Mouse (Mus musculus) liver, embryonic 11.5 days (tissue): ENCODE data around the gene A930004D18Rik. TPM values are rescaled to one million over a fixed set of nuclear protein-coding genes. Genes with fewer than 3 reads are reported as not detected.

Experiments used
- ATAC-seq: fragments of 200-750 bp; cut with Nextera tagmentation; replicated peaks from 2 replicates; pipeline ENCODE4 v1.8.0; 2017; ENCODE audit warnings: moderate number of reproducible peaks, mild to moderate bottlenecking, moderate TSS enrichment, moderate library complexity; ENCODE audit not compliant: low FRiP score
- DNase-seq: peaks from one replicate; pipeline ENCODE4 v3.0.0-alpha.2; 2017; ENCODE audit warnings: low spot score
- H3K27ac ChIP-seq: fragments of 300-500 bp; sonication (generic); 2 replicates; pipeline ENCODE4 v1.5.1; 2014; ENCODE audit warnings: mild to moderate bottlenecking, low read depth, low read length, control low read depth
- H3K27me3 ChIP-seq: fragments of 300-500 bp; sonication (generic); replicated peaks from 2 replicates; pipeline ENCODE4 v1.6.1; 2014; ENCODE audit warnings: low read length, mixed read lengths; ENCODE audit not compliant: control insufficient read depth, insufficient read depth
- H3K36me3 ChIP-seq: fragments of 300-500 bp; sonication (generic); 2 replicates; pipeline ENCODE4 v1.6.1; 2014; ENCODE audit warnings: mild to moderate bottlenecking, low read length, moderate library complexity, mixed read lengths; ENCODE audit not compliant: control insufficient read depth, insufficient read depth
- H3K4me1 ChIP-seq: fragments of 300-500 bp; sonication (generic); replicated peaks from 2 replicates; pipeline ENCODE4 v1.6.1; 2014; ENCODE audit warnings: low read length, mixed read lengths; ENCODE audit not compliant: control insufficient read depth, insufficient read depth
- H3K4me2 ChIP-seq: fragments of 300-500 bp; sonication (generic); 2 replicates; pipeline ENCODE4 v1.6.1; 2014; ENCODE audit warnings: mild to moderate bottlenecking, control low read depth, moderate library complexity
- H3K4me3 ChIP-seq: fragments of 300-500 bp; sonication (generic); 2 replicates; pipeline ENCODE4 v1.5.1; 2014; ENCODE audit warnings: low read depth, low read length, control low read depth
- H3K9ac ChIP-seq: fragments of 300-500 bp; sonication (generic); 2 replicates; pipeline ENCODE4 v1.6.1; 2014; ENCODE audit warnings: low read depth, low read length, control low read depth
- H3K9me3 ChIP-seq: fragments of 300-500 bp; sonication (generic); 2 replicates; pipeline ENCODE4 v1.6.1; 2016; ENCODE audit warnings: low read length, inconsistent platforms, mixed read lengths; ENCODE audit not compliant: control insufficient read depth
- WGBS: fragments of 180-500 bp; shearing (Covaris S2); extraction: QIAGEN DNeasy Blood & Tissue Kit; methylation state at CpG from one replicate; pipeline ENCODE4 v1.1.7; 2014; 5-methylcytosine and 5-hydroxymethylcytosine counted together
- polyA plus RNA-seq: library from polyadenylated mRNA; unstranded; fragments of >200 nt; fragmentation: Nextera tagmentation; extraction: Ambion mirVana; gene quantifications from 2 replicates; pipeline ENCODE4 v1.2.1, GENCODE M21; 2014

A930004D18Rik gene
- polyA plus RNA-seq, 1 experiment from 2014 or later, result 3.9 TPM

DNA sequence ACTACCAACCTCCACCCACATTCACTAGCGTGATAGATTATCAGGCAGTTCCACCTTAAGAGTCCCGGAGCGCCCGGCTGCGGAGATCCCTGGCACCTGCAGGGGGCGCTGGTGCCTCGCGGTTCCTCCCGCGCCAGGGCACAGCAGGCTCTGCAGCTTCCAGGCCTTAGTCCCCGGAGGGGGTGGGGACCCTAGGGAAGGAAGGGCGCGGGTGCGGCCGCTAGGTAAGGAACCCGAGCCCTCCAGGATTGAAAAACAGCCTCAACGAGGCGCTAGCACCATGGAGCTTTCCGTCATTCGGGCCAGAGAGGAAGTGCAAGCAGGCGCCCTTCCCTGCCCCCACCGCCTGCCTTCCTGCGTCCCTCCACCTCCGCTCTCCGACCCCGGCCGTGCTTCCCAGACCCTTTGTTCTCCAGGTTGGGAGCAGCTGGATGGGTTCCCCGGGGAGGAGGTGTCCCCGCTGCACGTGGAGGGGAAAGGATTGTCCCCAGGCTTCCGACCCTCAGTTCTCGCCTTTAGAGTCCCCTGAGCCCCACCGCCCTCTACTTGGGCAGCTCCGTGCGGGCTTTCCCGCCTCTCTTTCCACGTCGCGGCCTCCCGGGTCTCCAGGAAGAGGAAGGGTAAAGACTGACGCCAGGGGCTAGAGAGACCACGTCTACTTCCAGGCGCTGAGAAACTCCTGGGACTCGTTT is 9.9 kb downstream of the A930004D18Rik start:
- H3K27me3 ChIP-seq, result peaks cover 29% of the 10 kb centered on the region
- peak overlapping the region; percentile 95 for H3K27ac ChIP-seq
- peak; percentile 84 for ATAC-seq
- H3K9me3 ChIP-seq, result no peaks in the 10 kb centered on the region
- peak overlapping the region; percentile 94 for H3K4me2 ChIP-seq
- under 1% methylated on average over 44 of the region's 44 CpGs for WGBS
- peaks cover 17% of the 10 kb centered on the region for H3K4me1 ChIP-seq
- H3K4me3 ChIP-seq, result peak overlapping the region; percentile 68
- H3K9ac ChIP-seq, result peak overlapping the region; percentile 82
- no peaks in the 10 kb centered on the region for H3K36me3 ChIP-seq
- peak; percentile 94 for DNase-seq

DNA sequence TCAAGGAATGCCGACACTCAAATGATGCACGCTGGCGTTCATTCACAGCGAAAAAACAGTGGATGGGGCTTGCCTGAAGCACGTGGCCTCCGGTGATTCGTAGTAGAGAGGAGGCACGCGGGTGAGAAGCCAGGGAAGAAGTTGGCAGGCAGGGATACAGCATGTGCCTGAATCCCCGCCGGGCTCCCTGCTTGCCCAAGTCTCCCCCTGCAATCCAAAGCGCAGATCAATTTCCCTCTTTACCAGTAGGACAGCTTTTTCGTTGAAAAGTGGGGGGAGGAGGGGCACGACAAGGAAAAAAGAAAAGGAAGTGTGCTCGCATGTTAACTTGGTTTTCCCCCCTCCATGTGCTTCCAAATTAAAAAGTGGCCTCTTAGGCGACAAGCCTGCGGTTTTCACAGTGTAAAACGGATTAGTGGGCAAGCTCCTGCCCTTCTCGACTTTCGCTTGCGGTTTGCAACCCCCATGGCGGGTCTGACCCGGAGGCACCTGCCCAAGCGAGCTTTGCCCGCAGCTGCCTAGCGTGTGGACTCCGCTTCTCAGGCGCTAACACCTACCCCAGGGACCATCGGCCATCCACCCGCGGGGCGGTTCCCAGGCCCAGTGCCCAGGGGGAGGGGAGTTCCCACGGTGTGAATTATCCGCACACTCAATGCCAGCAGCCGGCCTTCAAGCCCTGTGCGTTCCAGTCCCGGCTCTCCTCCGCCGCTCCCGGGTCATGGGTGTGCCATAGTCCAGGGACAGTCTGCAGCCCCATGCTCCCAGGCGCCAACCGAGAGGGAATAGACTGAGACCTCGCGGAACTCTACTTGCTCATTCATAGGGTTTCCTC is 11.2 kb downstream of the A930004D18Rik start:
- H3K27ac ChIP-seq, result no peak overlapping the region
- no peaks in the 10 kb centered on the region for H3K9me3 ChIP-seq
- ATAC-seq (peak; percentile 24; the same call in 1 of the 2 replicates), DNase-seq (peak; percentile 79)
- peaks cover 6% of the 10 kb centered on the region for H3K4me1 ChIP-seq
- H3K4me2 ChIP-seq, result peak overlapping the region; percentile 94
- H3K9ac ChIP-seq, result peak overlapping the region; percentile 66
- under 1% methylated on average over 44 of the region's 44 CpGs for WGBS
- peak overlapping the region; percentile 68 for H3K4me3 ChIP-seq
- no peaks in the 10 kb centered on the region for H3K36me3 ChIP-seq
- H3K27me3 ChIP-seq, result peaks cover 18% of the 10 kb centered on the region

DNA sequence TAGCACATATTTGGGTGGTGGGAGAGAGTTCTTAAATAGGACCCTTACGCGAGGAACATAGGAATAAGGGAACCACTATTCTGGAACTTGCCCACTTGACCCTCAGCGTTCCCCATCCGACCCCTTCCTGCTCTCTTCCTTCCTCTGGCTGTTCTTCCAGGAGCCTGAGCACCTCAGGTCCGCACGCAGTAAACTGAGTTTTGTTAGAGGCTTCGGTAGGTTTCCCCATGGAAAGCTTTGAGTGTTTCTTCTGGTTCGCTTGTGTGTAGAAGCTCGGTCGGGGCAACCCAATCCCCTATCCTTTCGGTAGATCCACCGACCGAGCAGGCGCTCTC is 11.8 kb downstream of the A930004D18Rik start:
- no peak overlapping the region for H3K27ac ChIP-seq
- 3% methylated on average over 14 of the region's 14 CpGs for WGBS
- no peaks in the 10 kb centered on the region for H3K9me3 ChIP-seq
- peak overlapping the region; percentile 68 for H3K4me3 ChIP-seq
- no peaks in the 10 kb centered on the region for H3K36me3 ChIP-seq
- peaks cover 14% of the 10 kb centered on the region for H3K27me3 ChIP-seq
- ATAC-seq (no peak), DNase-seq (no peak)
- H3K4me2 ChIP-seq, result peak overlapping the region; percentile 94
- peaks cover 4% of the 10 kb centered on the region for H3K4me1 ChIP-seq
- peak overlapping the region; percentile 66 for H3K9ac ChIP-seq

DNA sequence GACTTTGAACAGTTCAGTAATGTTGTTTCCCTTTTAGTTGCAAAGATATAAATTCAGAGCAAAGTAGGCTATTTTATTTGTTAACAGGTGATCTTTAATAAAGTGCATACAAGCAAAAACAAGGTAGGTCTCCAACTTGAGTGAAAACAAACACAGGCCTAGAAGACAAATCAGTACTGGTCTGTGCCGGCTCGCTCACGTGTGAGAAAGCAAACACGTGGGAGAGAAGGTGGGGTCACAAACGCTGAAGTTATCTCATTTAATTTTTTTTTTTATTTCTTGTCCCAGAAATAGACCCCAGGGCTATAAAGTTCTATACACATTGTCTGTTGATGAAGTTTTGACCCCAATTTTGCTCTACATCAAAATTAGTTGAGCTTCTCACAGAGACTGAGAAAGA is 12.4 kb downstream of the A930004D18Rik start:
- WGBS, result 53% methylated on average over 5 of the region's 5 CpGs
- H3K4me3 ChIP-seq, result no peak overlapping the region
- ATAC-seq, result no peak
- peak overlapping the region; percentile 94 for H3K4me2 ChIP-seq
- H3K4me1 ChIP-seq, result peaks cover 4% of the 10 kb centered on the region
- H3K27me3 ChIP-seq, result peaks cover 10% of the 10 kb centered on the region
- no peak for DNase-seq
- H3K27ac ChIP-seq, result no peak overlapping the region
- no peaks in the 10 kb centered on the region for H3K36me3 ChIP-seq
- H3K9ac ChIP-seq, result no peak overlapping the region
- H3K9me3 ChIP-seq, result no peaks in the 10 kb centered on the region

- Histone ChIP-seq H3K4me3 (no peak overlapping the region), H3K9me3 (no peaks in the 10 kb centered on the region), H3K27ac (no peak overlapping the region), H3K36me3 (no peaks in the 10 kb centered on the region), H3K27me3 (no peaks in the 10 kb centered on the region), H3K4me1 (peaks cover 4% of the 10 kb centered on the region; the same call in 1 of the 2 replicates), H3K4me2 (no peak overlapping the region), H3K9ac (no peak overlapping the region)
- DNase-seq (no peak), ATAC-seq (no peak)
- WGBS, result 66% methylated on average over 1 of the region's 1 CpGs
Measured at GRCm38 (mm10) chr2:18022886-18023285, 14.7 kb downstream of the A930004D18Rik start.

DNA sequence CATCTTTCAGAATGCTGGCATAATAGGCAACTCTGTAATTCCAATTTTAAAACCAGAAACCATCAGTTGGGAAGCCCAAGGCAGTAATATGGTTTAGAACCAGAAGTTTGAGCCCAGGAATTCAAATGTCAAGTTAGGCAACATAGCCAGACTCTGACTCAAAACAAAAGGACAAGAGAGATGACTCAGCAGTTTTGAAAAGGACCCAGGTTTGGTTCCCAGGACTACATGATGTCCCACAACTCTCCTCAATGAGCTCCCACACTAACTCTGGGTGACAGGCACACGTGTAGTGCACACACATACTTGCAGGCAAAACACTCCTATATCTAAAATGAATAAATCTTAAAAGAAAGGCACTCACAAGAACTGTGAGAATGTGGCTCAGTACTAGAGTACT is 18.4 kb downstream of the A930004D18Rik start:
- no peak for ATAC-seq
- no peak overlapping the region for H3K27ac ChIP-seq
- WGBS, result 66% methylated on average over 1 of the region's 1 CpGs

GRCm38 (mm10) chr2:18017321-18017720 is 20.2 kb downstream of the A930004D18Rik start:
- Histone ChIP-seq H3K4me3 (no peak overlapping the region), H3K4me2 (no peak overlapping the region), H3K36me3 (no peaks in the 10 kb centered on the region), H3K4me1 (no peaks in the 10 kb centered on the region), H3K27ac (no peak overlapping the region), H3K9ac (no peak overlapping the region), H3K9me3 (no peaks in the 10 kb centered on the region), H3K27me3 (no peaks in the 10 kb centered on the region)
- WGBS, result 90% methylated on average over 6 of the region's 6 CpGs
- ATAC-seq (no peak), DNase-seq (no peak)

More for the DNA sequence above, 18.4 kb downstream of the A930004D18Rik start:
- H3K4me2 ChIP-seq, result no peak overlapping the region
- H3K4me1 ChIP-seq, result no peaks in the 10 kb centered on the region
- no peak for DNase-seq
- H3K9me3 ChIP-seq, result no peaks in the 10 kb centered on the region
- no peak overlapping the region for H3K4me3 ChIP-seq
- H3K36me3 ChIP-seq, result no peaks in the 10 kb centered on the region
- no peaks in the 10 kb centered on the region for H3K27me3 ChIP-seq
- no peak overlapping the region for H3K9ac ChIP-seq

- H3K9me3 ChIP-seq, result no peaks in the 10 kb centered on the region
- no peak for DNase-seq
- H3K27me3 ChIP-seq, result no peaks in the 10 kb centered on the region
- no peak overlapping the region for H3K4me2 ChIP-seq
- H3K4me3 ChIP-seq, result no peak overlapping the region
- no peaks in the 10 kb centered on the region for H3K36me3 ChIP-seq
- 81% methylated on average over 1 of the region's 1 CpGs for WGBS
- ATAC-seq, result no peak
- H3K27ac ChIP-seq, result no peak overlapping the region
- H3K4me1 ChIP-seq, result no peaks in the 10 kb centered on the region
- H3K9ac ChIP-seq, result no peak overlapping the region
Measured at GRCm38 (mm10) chr2:18016639-18017038, 20.9 kb downstream of the A930004D18Rik start.
